Mouse (Mus musculus): ENCODE data around the gene Mpdu1. TPM values are rescaled to one million over a fixed set of nuclear protein-coding genes. Genes with fewer than 3 reads are reported as not detected.

The Mpdu1 gene
- total and polyA plus RNA-seq, 3 experiments = 60.9 to 259 (median 101) TPM

DNA sequence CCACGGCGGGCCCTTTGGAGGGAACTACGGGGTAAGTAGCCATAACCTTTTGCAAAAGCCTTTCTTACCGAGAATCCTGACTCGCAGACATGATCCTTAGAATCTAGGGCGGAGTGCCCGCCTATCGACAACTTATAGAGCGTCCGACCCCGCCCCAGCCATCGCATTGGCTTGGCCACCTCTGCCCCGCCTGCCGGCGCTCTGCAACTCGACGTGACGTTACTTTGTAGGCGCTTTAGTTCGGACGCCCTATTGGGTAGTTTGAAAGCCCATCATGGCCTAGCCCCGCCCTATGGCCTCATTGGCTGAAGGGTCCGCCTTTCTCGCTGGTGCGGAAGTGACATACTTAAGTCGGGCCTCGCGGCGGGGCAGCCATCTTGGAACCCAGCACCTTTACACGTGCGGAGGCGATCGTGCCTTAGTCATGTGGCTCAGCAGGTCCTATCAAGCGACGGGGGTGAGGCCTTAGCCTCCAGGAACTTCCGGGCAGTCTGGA, 9.8 kb upstream of the Mpdu1 start, which contains the start of gene Eif4a1:
Gene Eif4a1 (minus strand): TSS at position 213 of the 496 bp plus-strand sequence.
- peak; percentile 100 for DNase-seq (ENCODE audit: low read depth, low spot score)
- Histone ChIP-seq H3K27ac (ENCODE audit: control insufficient read depth, low read depth, low read length) (peak within 1 kb of the TSS; percentile 96), H3K4me1 (ENCODE audit: control insufficient read depth in 1 of 2, insufficient read depth in 2 of 2, low read length in 2 of 2) (peaks cover 0 to 15% of the 10 kb centered on the region in 2 experiments; a peak in 1 of 4 replicates)
- peak; percentile 100 for TF ChIP-seq MYC (IDR thresholded peaks at IDR 0.05; ENCODE audit: low read depth, low read length)
- TF ChIP-seq ZMIZ1 (IDR thresholded peaks at IDR 0.05; ENCODE audit: low read depth, low read length) = peak; percentile 100
- TF ChIP-seq NRF1 (IDR thresholded peaks at IDR 0.05; ENCODE audit: insufficient read depth, low read depth, low read length, poor library complexity, severe bottlenecking) = 0 out of 2 replicates have a peak, but pooled peaks have one; percentile 25
- TF ChIP-seq ZNF384 (IDR thresholded peaks at IDR 0.05; ENCODE audit: low read depth, low read length) = no peak
- peak; percentile 94 for TF ChIP-seq ELF1 (IDR thresholded peaks at IDR 0.05; ENCODE audit: low read depth, low read length)
- TF ChIP-seq E2F4 (IDR thresholded peaks at IDR 0.05; ENCODE audit: borderline replicate concordance, low read depth, low read length) = no peak
- TF ChIP-seq CTCF (IDR thresholded peaks at IDR 0.05 in 2 of 3, conservative IDR thresholded peaks at IDR 0.05 in 1 of 3; ENCODE audit: control insufficient read depth in 1 of 3, insufficient read depth in 1 of 3, low read depth in 2 of 3, low read length in 3 of 3, poor library complexity in 1 of 3, severe bottlenecking in 1 of 3) = no peak
- TF ChIP-seq SMC3 (IDR thresholded peaks at IDR 0.05; ENCODE audit: low read depth, low read length) = no peak; the same call in 1 of the 2 replicates
- no peak for TF ChIP-seq MEF2A (IDR thresholded peaks at IDR 0.05; ENCODE audit: extremely low read depth, insufficient replicate concordance, low read depth, low read length, poor library complexity, severe bottlenecking)
- peak; percentile 97 for TF ChIP-seq USF1 (IDR thresholded peaks at IDR 0.05; ENCODE audit: low read depth, low read length)
- no peak for TF ChIP-seq GATA1 (IDR thresholded peaks at IDR 0.05; ENCODE audit: low read depth, low read length)
- peak; percentile 98 for TF ChIP-seq BHLHE40 (IDR thresholded peaks at IDR 0.05; ENCODE audit: borderline replicate concordance, low read depth, low read length)
- TF ChIP-seq TBP (IDR thresholded peaks at IDR 0.05; ENCODE audit: low read depth, low read length) = peak; percentile 99
- peak; percentile 99 for TF ChIP-seq MXI1 (IDR thresholded peaks at IDR 0.05; ENCODE audit: low read depth, low read length)
- peak; percentile 73 for TF ChIP-seq KAT2A (conservative IDR thresholded peaks at IDR 0.05; ENCODE audit: low read depth, low read length)
- TF ChIP-seq CHD2 (IDR thresholded peaks at IDR 0.05; ENCODE audit: low read length) = peak; percentile 83
- peak; percentile 92 for TF ChIP-seq HCFC1 (IDR thresholded peaks at IDR 0.05; ENCODE audit: low read depth, low read length)
- TF ChIP-seq USF2 (IDR thresholded peaks at IDR 0.05; ENCODE audit: borderline replicate concordance in 1 of 2, insufficient read depth in 1 of 2, low read depth in 1 of 2, low read length in 2 of 2) = peak; percentile 52 to 76
- TF ChIP-seq MAFK (IDR thresholded peaks at IDR 0.05; ENCODE audit: borderline replicate concordance, low read depth, low read length) = no peak
- no peak for TF ChIP-seq RAD21 (IDR thresholded peaks at IDR 0.05; ENCODE audit: low read depth, low read length)
- TF ChIP-seq MAZ (IDR thresholded peaks at IDR 0.05; ENCODE audit: low read depth, low read length) = 0 out of 2 replicates have a peak, but pooled peaks have one; percentile 33
- no peak for TF ChIP-seq TAL1 (IDR thresholded peaks at IDR 0.05; ENCODE audit: low read length)
- peak in 1 of 2 experiments; percentile 44; a peak in 2 of 4 replicates for TF ChIP-seq EP300 (IDR thresholded peaks at IDR 0.05; ENCODE audit: low read depth in 1 of 2, low read length in 2 of 2)
- peak; percentile 100 for TF ChIP-seq MAX (IDR thresholded peaks at IDR 0.05; ENCODE audit: low read length)
- TF ChIP-seq POLR2AphosphoS2 (IDR thresholded peaks at IDR 0.05; ENCODE audit: low read length) = peak; percentile 100
- TF ChIP-seq UBTF (IDR thresholded peaks at IDR 0.05; ENCODE audit: borderline replicate concordance, insufficient read depth, low read depth, low read length) = no peak
- peak; percentile 88; the same call in 1 of the 2 replicates for TF ChIP-seq POLR2AphosphoS5 (IDR thresholded peaks at IDR 0.05; ENCODE audit: borderline replicate concordance, low read depth, low read length)
- TF ChIP-seq ZKSCAN1 (IDR thresholded peaks at IDR 0.05; ENCODE audit: low read depth, low read length) = no peak
- no peak for TF ChIP-seq RCOR1 (IDR thresholded peaks at IDR 0.05; ENCODE audit: low read depth, low read length)
- TF ChIP-seq JUND (IDR thresholded peaks at IDR 0.05; ENCODE audit: low read depth, low read length) = no peak
- peak; percentile 97 to 100 for TF ChIP-seq POLR2A (IDR thresholded peaks at IDR 0.05; ENCODE audit: control insufficient read depth in 1 of 2, insufficient read depth in 1 of 2, low read depth in 1 of 2, low read length in 2 of 2, poor library complexity in 1 of 2)
- no peak for TF ChIP-seq CHD1 (IDR thresholded peaks at IDR 0.05; ENCODE audit: low read depth, low read length)
- TF ChIP-seq SIN3A (IDR thresholded peaks at IDR 0.05; ENCODE audit: low read length) = peak; percentile 96
- TF ChIP-seq NELFE (IDR thresholded peaks at IDR 0.05; ENCODE audit: low read depth, low read length) = peak; percentile 100
- no peak for TF ChIP-seq GABPA (IDR thresholded peaks at IDR 0.05; ENCODE audit: low read depth, low read length)
- TF ChIP-seq MYB (IDR thresholded peaks at IDR 0.05; ENCODE audit: low read depth, low read length) = no peak
- 0 out of 2 replicates have a peak, but pooled peaks have one; percentile 7 for TF ChIP-seq TCF12 (IDR thresholded peaks at IDR 0.05; ENCODE audit: low read depth, low read length)

More for the DNA sequence above, 9.8 kb upstream of the Mpdu1 start, which contains the start of gene Eif4a1:
- Histone ChIP-seq H3K9me3 (replicated peaks; ENCODE audit: insufficient read depth, low read length) (no peaks in the 10 kb centered on the region), H3K79me2 (ENCODE audit: control insufficient read depth, insufficient read depth, low read length, poor library complexity) (peaks cover 37% of the 10 kb centered on the region), H3K27me3 (ENCODE audit: control insufficient read depth in 1 of 2, insufficient read depth in 2 of 2, low read length in 2 of 2) (no peaks in the 10 kb centered on the region), H3K4me3 (ENCODE audit: control insufficient read depth in 1 of 2, insufficient read depth in 1 of 2, low read depth in 2 of 2, low read length in 2 of 2) (peak within 1 kb of the TSS; percentile 61 to 98), H3K9ac (ENCODE audit: control insufficient read depth, low read depth, low read length, poor library complexity, severe bottlenecking) (peak within 1 kb of the TSS; percentile 100), H3K36me3 (ENCODE audit: control insufficient read depth in 1 of 2, insufficient read depth in 2 of 2, low read length in 2 of 2) (peaks cover 22 to 26% of the 10 kb centered on the region in 2 experiments)

All from MEL (cell line).